Mouse (Mus musculus) embryonic facial prominence, embryonic 14.5 days (tissue): ENCODE measurements at regions not wholly inside any gene's neighbourhood (a gene's known extent, or its start where the extent isn't known, plus 50 kb on each side); places are given as distances from the start of the nearest gene placed in this dataset.
A peak's percentile ranks its signal among the peaks of the same experiment; 100 is the strongest.

ENCODE experiments used
- ATAC-seq: fragments of 200-750 bp; cut with Nextera tagmentation; 2 replicates; pipeline ENCODE4 v1.8.0; 2017; ENCODE audit warnings: low read depth, moderate number of reproducible peaks, moderate TSS enrichment
- DNase-seq: peaks from one replicate; pipeline ENCODE4 v3.0.0-alpha.2; 2015; ENCODE audit warnings: low spot score
- H3K27ac ChIP-seq: fragments of 300-500 bp; sonication (generic); replicated peaks from 2 replicates; pipeline ENCODE4 v1.5.1; 2014; ENCODE audit warnings: low read depth, mild to moderate bottlenecking, low read length, moderate library complexity
- H3K27me3 ChIP-seq: fragments of 300-500 bp; sonication (generic); replicated peaks from 2 replicates; pipeline ENCODE4 v1.6.1; 2014; ENCODE audit warnings: low read length; ENCODE audit not compliant: control insufficient read depth, insufficient read depth
- H3K36me3 ChIP-seq: fragments of 300-500 bp; sonication (generic); 2 replicates; pipeline ENCODE4 v1.6.1; 2014; ENCODE audit warnings: low read length, mixed read lengths; ENCODE audit not compliant: control insufficient read depth, insufficient read depth
- H3K4me1 ChIP-seq: fragments of 300-500 bp; sonication (generic); 2 replicates; pipeline ENCODE4 v1.6.1; 2014; ENCODE audit warnings: antibody characterized with exemption, low read length; ENCODE audit not compliant: control insufficient read depth, insufficient read depth
- H3K4me2 ChIP-seq: fragments of 300-500 bp; sonication (generic); 2 replicates; pipeline ENCODE4 v1.6.1; 2014; ENCODE audit warnings: low read depth, mild to moderate bottlenecking, low read length, moderate library complexity, mixed read lengths
- H3K4me3 ChIP-seq: fragments of 300-500 bp; sonication (generic); 2 replicates; pipeline ENCODE4 v1.5.1; 2014; ENCODE audit warnings: low read depth, mild to moderate bottlenecking, low read length
- H3K9ac ChIP-seq: fragments of 300-500 bp; sonication (generic); 2 replicates; pipeline ENCODE4 v1.6.1; 2014; ENCODE audit warnings: low read depth, mild to moderate bottlenecking, low read length, moderate library complexity, mixed read lengths
- H3K9me3 ChIP-seq: fragments of 300-500 bp; sonication (generic); 2 replicates; pipeline ENCODE4 v1.6.1; 2016; ENCODE audit warnings: low read length; ENCODE audit not compliant: control insufficient read depth
- WGBS: fragments of 180-500 bp; shearing (Covaris S2); extraction: QIAGEN DNeasy Blood & Tissue Kit; methylation state at CpG from one replicate; pipeline ENCODE4 v1.1.7; 2014; 5-methylcytosine and 5-hydroxymethylcytosine counted together

- no peak for DNase-seq
- no peak for ATAC-seq
- Histone ChIP-seq H3K4me2 (no peak overlapping the region), H3K27me3 (no peaks in the 10 kb centered on the region), H3K4me3 (no peak overlapping the region), H3K4me1 (no peaks in the 10 kb centered on the region), H3K36me3 (no peaks in the 10 kb centered on the region), H3K27ac (no peak overlapping the region), H3K9ac (no peak overlapping the region), H3K9me3 (no peaks in the 10 kb centered on the region)
- 77% methylated on average over 6 of the region's 6 CpGs for WGBS
These were observed 77.8 kb upstream of the Sestd1 start for GRCm38 (mm10) chr2:77358176-77358575.

GRCm38 (mm10) chr2:77356798-77357197 is 76.4 kb upstream of the Sestd1 start:
- DNase-seq: peak; percentile 19

GRCm38 (mm10) chr2:77351987-77352628 is 71.7 kb upstream of the Sestd1 start:
- Histone ChIP-seq H3K27ac (no peak overlapping the region), H3K9ac (no peak overlapping the region), H3K4me3 (no peak overlapping the region), H3K4me2 (no peak overlapping the region), H3K27me3 (no peaks in the 10 kb centered on the region), H3K36me3 (no peaks in the 10 kb centered on the region), H3K4me1 (no peaks in the 10 kb centered on the region), H3K9me3 (no peaks in the 10 kb centered on the region)
- 62% methylated on average over 8 of the region's 8 CpGs for WGBS
- ATAC-seq: peak; percentile 75
- DNase-seq: peak; percentile 63

More at GRCm38 (mm10) chr2:77356798-77357197, 76.4 kb upstream of the Sestd1 start:
- H3K27ac ChIP-seq: no peak overlapping the region
- no peaks in the 10 kb centered on the region for H3K36me3 ChIP-seq
- H3K9me3 ChIP-seq: no peaks in the 10 kb centered on the region
- H3K4me2 ChIP-seq: no peak overlapping the region
- no peaks in the 10 kb centered on the region for H3K4me1 ChIP-seq
- no peak overlapping the region for H3K4me3 ChIP-seq
- no peaks in the 10 kb centered on the region for H3K27me3 ChIP-seq
- WGBS: 67% methylated on average over 10 of the region's 10 CpGs
- ATAC-seq: no peak
- no peak overlapping the region for H3K9ac ChIP-seq

- no peak for DNase-seq
- no peak overlapping the region for H3K4me3 ChIP-seq
- 92% methylated on average over 5 of the region's 5 CpGs for WGBS
- no peaks in the 10 kb centered on the region for H3K9me3 ChIP-seq
- H3K27ac ChIP-seq: no peak overlapping the region
- H3K27me3 ChIP-seq: no peaks in the 10 kb centered on the region
- H3K9ac ChIP-seq: no peak overlapping the region
- 0 out of 2 replicates have a peak, but pooled peaks cover 3% of the 10 kb centered on the region for H3K4me1 ChIP-seq
- H3K36me3 ChIP-seq: no peaks in the 10 kb centered on the region
- H3K4me2 ChIP-seq: no peak overlapping the region
- no peak for ATAC-seq
These were observed 66.6 kb upstream of the Sestd1 start for GRCm38 (mm10) chr2:77347027-77347426.

GRCm38 (mm10) chr2:77343736-77344440 is 63.5 kb upstream of the Sestd1 start:
- Histone ChIP-seq H3K4me1 (0 out of 2 replicates have a peak, but pooled peaks cover 3% of the 10 kb centered on the region), H3K4me2 (no peak overlapping the region), H3K27me3 (no peaks in the 10 kb centered on the region), H3K9ac (no peak overlapping the region), H3K27ac (no peak overlapping the region), H3K4me3 (no peak overlapping the region), H3K9me3 (no peaks in the 10 kb centered on the region), H3K36me3 (no peaks in the 10 kb centered on the region)
- WGBS: 92% methylated on average over 16 of the region's 16 CpGs
- no peak for ATAC-seq
- DNase-seq: no peak

GRCm38 (mm10) chr2:77342416-77342815 is 62.0 kb upstream of the Sestd1 start:
- DNase-seq (peak; percentile 61), ATAC-seq (peak; percentile 73)
- Histone ChIP-seq H3K27me3 (no peaks in the 10 kb centered on the region), H3K27ac (no peak overlapping the region), H3K4me3 (no peak overlapping the region), H3K9me3 (no peaks in the 10 kb centered on the region), H3K9ac (no peak overlapping the region), H3K4me1 (0 out of 2 replicates have a peak, but pooled peaks cover 3% of the 10 kb centered on the region), H3K36me3 (no peaks in the 10 kb centered on the region), H3K4me2 (no peak overlapping the region)
- WGBS: 50% methylated on average over 2 of the region's 2 CpGs

- peak; percentile 76 for ATAC-seq
These were observed 61.4 kb upstream of the Sestd1 start for GRCm38 (mm10) chr2:77341575-77342332.

GRCm38 (mm10) chr2:77340076-77340475 is 59.7 kb upstream of the Sestd1 start:
- no peak for ATAC-seq
- DNase-seq: no peak
- 82% methylated on average over 6 of the region's 6 CpGs for WGBS
- Histone ChIP-seq H3K4me2 (no peak overlapping the region), H3K4me3 (no peak overlapping the region), H3K36me3 (no peaks in the 10 kb centered on the region), H3K4me1 (no peaks in the 10 kb centered on the region), H3K27ac (no peak overlapping the region), H3K9ac (no peak overlapping the region), H3K27me3 (no peaks in the 10 kb centered on the region), H3K9me3 (no peaks in the 10 kb centered on the region)

More at GRCm38 (mm10) chr2:77341575-77342332, 61.4 kb upstream of the Sestd1 start:
- Histone ChIP-seq H3K9ac (no peak overlapping the region), H3K27me3 (no peaks in the 10 kb centered on the region), H3K27ac (no peak overlapping the region), H3K9me3 (no peaks in the 10 kb centered on the region), H3K4me3 (no peak overlapping the region), H3K4me1 (0 out of 2 replicates have a peak, but pooled peaks cover 3% of the 10 kb centered on the region), H3K36me3 (no peaks in the 10 kb centered on the region), H3K4me2 (no peak overlapping the region)
- peak; percentile 86 for DNase-seq
- 43% methylated on average over 12 of the region's 12 CpGs for WGBS
